Mouse (Mus musculus) olfactory bulb, adult 2 months (tissue): Measurements from ENCODE around the gene Xylb.

ENCODE experiments used
- CTCF ChIP-seq: fragments of 200-500 bp; IDR thresholded peaks from 2 replicates; pipeline ENCODE4 v1.5.1; 2012; ENCODE audit warnings: low read depth, mild to moderate bottlenecking, low read length, moderate library complexity; ENCODE audit not compliant: insufficient read depth
- POLR2A ChIP-seq: fragments of 200-500 bp; IDR thresholded peaks from 2 replicates; pipeline ENCODE4 v1.6.1; 2012; ENCODE audit warnings: mild to moderate bottlenecking, low read depth, low read length, moderate library complexity; ENCODE audit not compliant: insufficient read depth

GRCm38 (mm10) chr9:119378231-119378630 is 21.1 kb downstream of the Xylb start:
- TF ChIP-seq CTCF, result no peak
- TF ChIP-seq POLR2A, result no peak
